Mouse (Mus musculus): ENCODE results near the gene Ppp1r16b. TPM values are rescaled to one million over a fixed set of nuclear protein-coding genes. Genes with fewer than 3 reads are reported as not detected.

The Ppp1r16b gene
- total RNA-seq, 2 experiments from 2014 or later = 3.1 to 4.1 TPM

GRCm38 (mm10) chr2:158682344-158683037 is 17.3 kb downstream of the Ppp1r16b start:
- Histone ChIP-seq H3K4me3 (no peak overlapping the region), H3K27ac (peak overlapping the region; percentile 41)
- DNase-seq = no peak
- no peak for TF ChIP-seq CTCF (IDR thresholded peaks at IDR 0.05)
- intact Hi-C loops (cut with DNase I) = no loop called here

DNA sequence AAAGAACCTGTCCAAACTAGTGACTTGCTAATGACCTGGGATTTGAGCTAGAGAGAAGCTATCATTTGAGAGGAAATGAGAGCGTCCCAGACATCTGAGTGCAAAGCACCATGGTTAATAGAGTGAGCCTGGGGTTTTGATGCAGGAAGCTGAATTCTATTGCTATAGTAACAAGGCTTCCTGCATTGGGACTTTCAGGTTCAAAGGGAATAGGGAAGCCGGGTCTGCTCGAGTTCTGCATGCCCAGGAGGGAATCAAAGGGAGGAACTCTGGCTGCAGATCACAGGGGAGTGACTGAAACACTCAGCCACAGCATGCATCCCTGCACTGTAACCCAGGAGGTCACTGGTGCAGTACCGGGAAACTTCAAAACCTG is 17.8 kb downstream of the Ppp1r16b start:
- no peak for TF ChIP-seq CTCF (IDR thresholded peaks at IDR 0.05)
- intact Hi-C loops (cut with DNase I) = no loop called here
- H3K4me3 ChIP-seq = no peak overlapping the region
- H3K27ac ChIP-seq = peak overlapping the region; percentile 31; the same call in 1 of the 2 replicates
- no peak for DNase-seq

GRCm38 (mm10) chr2:158684247-158684843 is 19.1 kb downstream of the Ppp1r16b start:
- Histone ChIP-seq H3K27ac (peak overlapping the region; percentile 48), H3K4me3 (no peak overlapping the region)
- DNase-seq = no peak
- intact Hi-C loops (cut with DNase I) = no loop called here
- no peak for TF ChIP-seq CTCF (IDR thresholded peaks at IDR 0.05)

DNA sequence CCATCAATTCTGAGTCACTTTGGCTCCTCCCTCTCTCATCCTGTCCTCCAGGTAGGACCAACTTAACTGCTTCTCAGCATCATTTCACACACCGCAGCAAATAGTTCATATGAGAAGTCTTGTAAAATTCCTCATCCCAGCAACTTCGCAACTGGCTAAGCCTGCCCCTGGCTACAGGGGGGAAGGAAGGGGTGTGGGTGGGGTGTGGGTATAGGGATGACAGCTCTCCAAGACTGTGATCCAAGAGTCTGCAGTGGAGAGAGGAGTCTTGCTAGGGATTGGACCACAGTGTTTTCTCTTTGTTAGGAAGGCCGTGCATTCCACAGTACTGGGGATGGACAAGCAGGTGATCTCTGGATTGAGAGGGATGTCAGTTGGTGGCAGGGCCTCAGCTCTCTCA is 19.7 kb downstream of the Ppp1r16b start:
- DNase-seq = no peak

GRCm38 (mm10) chr2:158686394-158686793 is 21.2 kb downstream of the Ppp1r16b start:
- H3K4me3 ChIP-seq = no peak overlapping the region
- intact Hi-C loops (cut with DNase I) = no loop called here
- peak overlapping the region; percentile 8; the same call in 1 of the 2 replicates for H3K27ac ChIP-seq
- no peak for DNase-seq
- TF ChIP-seq CTCF (IDR thresholded peaks at IDR 0.05) = no peak

More for the DNA sequence above, 19.7 kb downstream of the Ppp1r16b start:
- intact Hi-C loops (cut with DNase I) = no loop called here
- H3K27ac ChIP-seq = peak overlapping the region; percentile 48
- no peak overlapping the region for H3K4me3 ChIP-seq
- no peak for TF ChIP-seq CTCF (IDR thresholded peaks at IDR 0.05)

- DNase-seq = peak; percentile 55
- H3K4me3 ChIP-seq = peak overlapping the region; percentile 55
- intact Hi-C loops (cut with DNase I) = no loop called here
- peak overlapping the region; percentile 80 for H3K27ac ChIP-seq
- TF ChIP-seq CTCF (IDR thresholded peaks at IDR 0.05) = no peak
Measured at GRCm38 (mm10) chr2:158687804-158688241, 22.6 kb downstream of the Ppp1r16b start.

- DNase-seq = no peak
- no peak for TF ChIP-seq CTCF (IDR thresholded peaks at IDR 0.05)
- intact Hi-C loops (cut with DNase I) = no loop called here
- H3K27ac ChIP-seq = peak overlapping the region; percentile 80
- peak overlapping the region; percentile 19; the same call in 1 of the 2 replicates for H3K4me3 ChIP-seq
Measured at GRCm38 (mm10) chr2:158689060-158689459, 23.9 kb downstream of the Ppp1r16b start.

DNA sequence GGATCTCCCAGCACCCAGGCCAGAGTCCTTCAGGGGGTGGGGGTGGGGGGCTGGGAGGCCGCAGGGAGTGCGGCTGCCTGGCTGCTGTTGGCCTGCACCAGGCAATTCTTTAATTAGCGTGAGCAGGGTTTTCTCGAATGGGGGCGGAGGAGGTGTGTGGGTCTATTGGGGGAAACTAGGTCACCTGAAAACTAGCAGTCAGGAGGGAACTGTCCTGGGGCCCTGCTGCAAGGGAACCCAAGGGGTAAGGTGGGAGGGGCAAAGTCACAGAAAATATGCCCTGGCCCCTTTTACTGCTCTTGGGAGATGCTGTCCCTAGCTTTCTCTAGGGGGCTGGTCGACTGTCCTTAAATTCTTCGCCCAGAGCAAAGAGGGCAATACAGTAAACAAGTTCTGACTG is 24.4 kb downstream of the Ppp1r16b start:
- intact Hi-C loops (cut with DNase I) = no loop called here
- TF ChIP-seq CTCF (IDR thresholded peaks at IDR 0.05) = no peak
- Histone ChIP-seq H3K27ac (peak overlapping the region; percentile 80), H3K4me3 (no peak overlapping the region)
- no peak for DNase-seq

- no peak overlapping the region for H3K4me3 ChIP-seq
- DNase-seq = no peak
- peak overlapping the region; percentile 80 for H3K27ac ChIP-seq
- TF ChIP-seq CTCF (IDR thresholded peaks at IDR 0.05) = no peak
- intact Hi-C loops (cut with DNase I) = no loop called here
Measured at GRCm38 (mm10) chr2:158690116-158690515, 24.9 kb downstream of the Ppp1r16b start.

- intact Hi-C loops (cut with DNase I) = no loop called here
- TF ChIP-seq CTCF (IDR thresholded peaks at IDR 0.05) = no peak
- DNase-seq = no peak
- 0 out of 2 replicates have a peak overlapping the region, but pooled peaks have one; percentile 20 for H3K27ac ChIP-seq
- H3K4me3 ChIP-seq = no peak overlapping the region
Measured at GRCm38 (mm10) chr2:158692191-158692590, 27.0 kb downstream of the Ppp1r16b start.

DNA sequence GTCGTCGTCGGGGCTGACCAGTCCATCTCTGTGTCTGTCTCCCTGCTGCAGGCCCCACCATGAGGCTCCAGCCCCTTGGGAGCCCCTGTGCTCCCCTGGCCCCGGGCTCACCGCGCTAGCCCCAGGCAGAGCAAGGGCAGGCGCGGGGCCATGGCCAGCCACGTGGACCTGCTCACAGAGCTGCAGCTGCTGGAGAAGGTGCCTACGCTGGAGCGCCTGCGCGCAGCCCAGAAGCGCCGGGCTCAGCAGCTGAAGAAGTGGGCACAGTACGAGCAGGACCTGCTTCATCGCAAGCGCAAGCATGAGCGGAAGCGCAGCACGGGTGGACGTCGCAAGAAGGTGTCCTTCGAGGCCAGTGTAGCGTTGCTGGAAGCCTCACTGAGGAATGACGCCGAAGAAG is 30.6 kb downstream of the Ppp1r16b start:
- no peak for TF ChIP-seq CTCF (IDR thresholded peaks at IDR 0.05)
- H3K4me3 ChIP-seq = no peak overlapping the region
- DNase-seq = no peak
- H3K27ac ChIP-seq = peak overlapping the region; percentile 71
- intact Hi-C loops (cut with DNase I) = no loop called here

DNA sequence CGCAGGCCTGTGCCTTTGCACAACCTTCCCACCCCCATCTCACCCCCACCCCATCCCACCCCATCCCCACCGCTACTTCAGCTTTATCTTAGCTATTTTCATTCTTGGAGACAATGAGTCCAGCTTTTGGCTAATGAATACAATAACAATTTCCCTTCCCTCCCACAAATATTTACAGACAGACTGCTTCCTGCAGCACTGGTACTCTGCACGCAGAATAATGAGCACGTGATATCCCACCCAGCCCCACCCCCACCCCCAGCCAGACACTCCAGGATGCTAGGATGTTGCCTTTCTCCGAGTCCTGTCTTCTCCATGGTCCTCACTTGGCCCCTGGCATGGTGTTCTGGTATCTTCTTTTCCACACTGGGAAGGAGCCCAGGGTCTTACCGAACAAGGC is 31.3 kb downstream of the Ppp1r16b start:
- intact Hi-C loops (cut with DNase I) = no loop called here
- DNase-seq = no peak
- Histone ChIP-seq H3K4me3 (no peak overlapping the region), H3K27ac (peak overlapping the region; percentile 71; the same call in 1 of the 2 replicates)
- TF ChIP-seq CTCF (IDR thresholded peaks at IDR 0.05) = no peak

DNA sequence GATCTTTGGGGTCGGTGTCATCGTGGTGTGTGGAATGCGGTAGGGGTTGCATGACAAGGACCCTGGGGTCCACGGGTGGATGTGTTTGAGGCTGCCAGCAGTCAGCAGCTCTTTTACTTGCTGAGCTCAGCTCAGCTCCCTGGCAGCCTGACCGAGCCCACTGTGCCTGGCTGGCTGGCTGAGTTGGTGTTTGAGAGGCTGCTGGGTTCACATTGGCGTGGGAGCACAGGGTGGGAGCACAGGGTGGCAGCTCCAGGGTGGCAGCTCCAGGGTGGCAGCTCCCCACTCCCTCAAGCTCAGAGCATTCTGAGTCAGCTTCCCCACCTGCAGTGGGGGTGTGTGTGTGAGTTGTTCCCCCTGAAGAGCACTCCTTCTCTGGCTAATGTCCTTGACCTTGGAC is 34.7 kb downstream of the Ppp1r16b start:
- intact Hi-C loops (cut with DNase I) = no loop called here
- Histone ChIP-seq H3K27ac (no peak overlapping the region), H3K4me3 (no peak overlapping the region)
- TF ChIP-seq CTCF (IDR thresholded peaks at IDR 0.05) = no peak
- no peak for DNase-seq
